Mouse (Mus musculus) thymus, adult 2 months (tissue): ENCODE data around the gene Zfp12.

Source experiments
- CTCF ChIP-seq: fragments of 200-500 bp; IDR thresholded peaks from 2 replicates; pipeline ENCODE4 v1.5.1; 2012; ENCODE audit warnings: mild to moderate bottlenecking, control low read depth, low read length, moderate library complexity, borderline replicate concordance; ENCODE audit not compliant: control insufficient read depth, poor library complexity, insufficient read depth; ENCODE audit errors: extremely low read depth
- POLR2A ChIP-seq: fragments of 200-500 bp; IDR thresholded peaks from 2 replicates; pipeline ENCODE4 v1.6.1; 2012; ENCODE audit warnings: mild to moderate bottlenecking, low read length, control low read depth, moderate library complexity; ENCODE audit not compliant: control insufficient read depth, poor library complexity, insufficient read depth; ENCODE audit errors: extremely low read depth

DNA sequence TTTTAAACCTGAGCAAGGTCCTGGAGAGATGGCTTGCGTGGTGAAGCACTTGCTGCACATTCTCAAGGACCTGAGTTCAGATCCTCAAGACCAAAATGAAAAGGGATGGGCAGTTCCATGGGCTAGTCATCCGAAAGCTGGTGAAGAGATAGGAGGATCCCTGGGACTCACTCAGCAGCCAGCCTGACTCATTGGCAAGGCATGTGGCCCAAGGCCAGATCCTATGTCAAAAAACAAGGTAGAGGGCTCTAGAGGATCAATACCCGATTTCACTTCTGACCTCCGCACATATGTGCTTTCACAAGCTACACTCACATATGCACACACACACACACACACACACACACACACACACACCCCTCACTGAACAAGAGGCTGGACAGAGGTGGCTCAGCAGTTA is 38.5 kb upstream of the Zfp12 start:
- TF ChIP-seq POLR2A (no peak), CTCF (no peak)
